ENCODE assay signal across 9 mouse cellular contexts in the genomic region with DNA sequence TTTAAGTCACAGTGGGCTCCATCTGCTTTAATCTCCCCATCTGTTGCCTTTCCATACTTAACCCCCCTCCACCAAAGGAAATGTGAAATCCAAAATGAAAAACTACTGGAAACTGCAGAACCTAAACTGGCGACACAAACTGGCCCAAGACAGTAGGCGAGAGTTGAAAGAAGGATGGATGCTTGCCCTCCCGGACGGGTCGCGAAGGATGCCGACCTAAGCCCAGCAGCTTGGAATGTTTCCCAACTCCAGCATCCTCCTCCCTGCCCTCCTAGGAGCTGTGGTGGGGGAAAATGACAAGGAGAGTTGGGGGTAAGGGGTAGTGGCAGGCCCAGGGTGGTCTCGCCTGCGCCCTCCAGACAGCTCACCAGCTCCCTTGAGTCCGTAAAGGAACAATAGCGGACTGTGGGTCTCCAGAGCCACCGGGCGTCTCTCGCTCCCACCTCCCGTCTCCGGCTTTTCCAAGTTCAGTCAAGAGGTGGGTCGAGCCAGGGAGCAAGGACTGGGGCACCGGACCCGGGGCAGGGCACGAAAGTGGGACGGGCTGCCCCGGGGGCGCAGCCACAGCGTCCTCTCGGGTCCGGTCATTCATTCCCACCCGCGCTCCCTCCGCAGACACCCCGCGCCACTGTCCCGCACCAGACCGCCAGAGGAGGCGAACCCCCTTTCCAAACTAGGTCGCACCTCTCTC. TPM values are rescaled to one million over a fixed set of nuclear protein-coding genes. Genes with fewer than 3 reads are reported as not detected.
DNase-seq lines count a peak whose midpoint lies in the region; ATAC-seq and TF ChIP-seq lines count a peak whose summit lies in the region.
"Had no signal": no experiment of that assay in that cellular context is flagged by ENCODE, and none has a peak within 500 bp of the region (broad histone marks: within the 10 kb centered on the region; RNA-seq: fewer than 3 reads in every experiment).

No protein-coding gene starts in this region.

- peak overlapping the region; percentile 86 for H3K4me3 ChIP-seq in forebrain, embryonic 11.5 days (ENCODE audit: low read depth, low read length)
- peak overlapping the region; percentile 77 for H3K4me3 ChIP-seq in hindbrain, postnatal 0 days (ENCODE audit: low read length)
- H3K4me3 ChIP-seq in liver, postnatal 0 days (ENCODE audit: low read depth, low read length): peak overlapping the region; percentile 59
- H3K4me3 ChIP-seq in small intestine, adult 2 months (ENCODE audit: low read depth, low read length): peak overlapping the region; percentile 97

- no peak for TF ChIP-seq EP300 in liver, postnatal 0 days (IDR thresholded peaks at IDR 0.05; ENCODE audit: low read depth)

- peak overlapping the region; percentile 69 for H3K27ac ChIP-seq in forebrain, embryonic 11.5 days (ENCODE audit: low read depth, low read length)
- H3K27ac ChIP-seq in hindbrain, postnatal 0 days: peak overlapping the region; percentile 60
- peak overlapping the region; percentile 85 for H3K27ac ChIP-seq in liver, postnatal 0 days (ENCODE audit: low read depth)
- H3K27ac ChIP-seq in small intestine, adult 2 months (ENCODE audit: insufficient read depth, low read depth, low read length): peak overlapping the region; percentile 5; the same call in 1 of the 2 replicates

- TF ChIP-seq POLR2A in small intestine, adult 2 months (IDR thresholded peaks at IDR 0.05; ENCODE audit: low read depth, low read length): no peak

- H3K9ac ChIP-seq in forebrain, embryonic 11.5 days (ENCODE audit: low read length): peak overlapping the region; percentile 90
- peak overlapping the region; percentile 69 for H3K9ac ChIP-seq in hindbrain, postnatal 0 days (replicated peaks; ENCODE audit: low read length)
- H3K9ac ChIP-seq in liver, postnatal 0 days (replicated peaks): peak overlapping the region; percentile 64

- under 1% methylated on average over 31 of the region's 35 CpGs for WGBS in forebrain, embryonic 11.5 days
- 3% methylated on average over 30 of the region's 35 CpGs for WGBS in hindbrain, postnatal 0 days
- 2% methylated on average over 34 of the region's 35 CpGs for WGBS in liver, postnatal 0 days (ENCODE audit: insufficient replicate concordance)
- WGBS in small intestine, adult 2 months: 3% methylated on average over 34 of the region's 35 CpGs

- ATAC-seq in forebrain, embryonic 11.5 days (replicated peaks; ENCODE audit: low FRiP score): peak; percentile 58
- peak; percentile 43 for ATAC-seq in hindbrain, postnatal 0 days
- ATAC-seq in liver, postnatal 0 days: no peak

- no peaks in the 10 kb centered on the region for H3K27me3 ChIP-seq in forebrain, embryonic 11.5 days (ENCODE audit: control insufficient read depth, insufficient read depth, low read length)
- H3K27me3 ChIP-seq in hindbrain, postnatal 0 days (ENCODE audit: insufficient read depth, low read length): no peaks in the 10 kb centered on the region
- H3K27me3 ChIP-seq in liver, postnatal 0 days (ENCODE audit: insufficient read depth, low read length): no peaks in the 10 kb centered on the region
- H3K27me3 ChIP-seq in small intestine, adult 2 months (ENCODE audit: control insufficient read depth, insufficient read depth, low read length): 0 out of 2 replicates have a peak, but pooled peaks cover 6% of the 10 kb centered on the region

- peaks cover 2% of the 10 kb centered on the region; the same call in 1 of the 2 replicates for H3K4me1 ChIP-seq in forebrain, embryonic 11.5 days (replicated peaks; ENCODE audit: control insufficient read depth, insufficient read depth, low read length)
- H3K4me1 ChIP-seq in hindbrain, postnatal 0 days (ENCODE audit: insufficient read depth, low read length): peaks cover 12% of the 10 kb centered on the region; the same call in 1 of the 2 replicates
- 0 out of 2 replicates have a peak, but pooled peaks cover 2% of the 10 kb centered on the region for H3K4me1 ChIP-seq in liver, postnatal 0 days (ENCODE audit: insufficient read depth)
- H3K4me1 ChIP-seq in small intestine, adult 2 months (ENCODE audit: control insufficient read depth, insufficient read depth, insufficient read length, low read length): peaks cover 5% of the 10 kb centered on the region; the same call in 1 of the 2 replicates

- no peaks in the 10 kb centered on the region; the same call in 1 of the 2 replicates for H3K9me3 ChIP-seq in forebrain, embryonic 11.5 days (ENCODE audit: control insufficient read depth, low read length)
- no peaks in the 10 kb centered on the region for H3K9me3 ChIP-seq in hindbrain, postnatal 0 days (ENCODE audit: low read length)
- H3K9me3 ChIP-seq in liver, postnatal 0 days (ENCODE audit: low read length): no peaks in the 10 kb centered on the region
- H3K9me3 ChIP-seq: G1E had no signal

- H3K4me2 ChIP-seq in forebrain, embryonic 11.5 days (ENCODE audit: low read depth, low read length, severe bottlenecking): peak overlapping the region; percentile 68
- H3K4me2 ChIP-seq in hindbrain, postnatal 0 days (ENCODE audit: low read depth, low read length): peak overlapping the region; percentile 99
- peak overlapping the region; percentile 78 for H3K4me2 ChIP-seq in liver, postnatal 0 days (ENCODE audit: low read depth, low read length)

- DNase-seq in gastrocnemius, postnatal 10 days: peak; percentile 21
- DNase-seq in gastrocnemius, postnatal 25 days: no peak
- DNase-seq in adrenal gland, adult 18-20 months (ENCODE audit: low spot score in 2 of 2): peak; percentile 28 to 41
- peak; percentile 74 for DNase-seq in forebrain, embryonic 11.5 days (ENCODE audit: low spot score)
- no peak for DNase-seq in hindbrain, postnatal 0 days (ENCODE audit: low spot score)
- peak; percentile 19 for DNase-seq in liver, postnatal 0 days
- no peak for DNase-seq in layer of hippocampus, adult 11-12 months (ENCODE audit: low spot score)

- TF ChIP-seq CTCF in hindbrain, postnatal 0 days (IDR thresholded peaks at IDR 0.05; ENCODE audit: low read depth): no peak
- TF ChIP-seq CTCF in liver, postnatal 0 days (IDR thresholded peaks at IDR 0.05; ENCODE audit: low read depth): no peak
- TF ChIP-seq CTCF in small intestine, adult 2 months (IDR thresholded peaks at IDR 0.05; ENCODE audit: extremely low read depth, insufficient read length, insufficient replicate concordance, low read depth, low read length): no peak

- H3K36me3 ChIP-seq in forebrain, embryonic 11.5 days (ENCODE audit: control insufficient read depth, insufficient read depth, low read length): no peaks in the 10 kb centered on the region
- H3K36me3 ChIP-seq in hindbrain, postnatal 0 days (ENCODE audit: insufficient read depth, low read length): no peaks in the 10 kb centered on the region
- no peaks in the 10 kb centered on the region for H3K36me3 ChIP-seq in liver, postnatal 0 days (replicated peaks; ENCODE audit: insufficient read depth, low read length)
- H3K36me3 ChIP-seq in small intestine, adult 2 months (ENCODE audit: control insufficient read depth, insufficient read depth, low read length): no peaks in the 10 kb centered on the region
- H3K36me3 ChIP-seq: G1E had no signal

RNA-seq across cellular contexts. Expression of a gene that starts 0.7 kb away (rescaled TPM):
- 10 to 100 TPM in 1 of 2 experiments, 1 to 10 TPM in 1; 8.2 to 12.8 TPM for total RNA-seq in gastrocnemius, postnatal 10 days (2021)
- 1 to 10 TPM; 2.6 to 3.5 TPM for total RNA-seq in gastrocnemius, postnatal 25 days (2021)
- 10 to 100 TPM; 26.9 to 28.7 TPM for total RNA-seq in adrenal gland, adult 18-20 months (2021)
- polyA plus RNA-seq in forebrain, embryonic 11.5 days (2014; fragmentation: Nextera tagmentation; extraction: Ambion mirVana): 58.2 and 61.5 TPM in 2 replicates
- total RNA-seq in hindbrain, postnatal 0 days (2014; rRNA removed): 9.0 and 11.0 TPM in 2 replicates
- 5.1 and 5.7 TPM in 2 replicates for polyA plus RNA-seq in hindbrain, postnatal 0 days (2015; fragmentation: Nextera tagmentation; extraction: Ambion mirVana)
- polyA plus RNA-seq in liver, postnatal 0 days (2015; fragmentation: Nextera tagmentation; extraction: Ambion mirVana): 4.8 and 5.4 TPM in 2 replicates
- polyA plus RNA-seq in small intestine, adult 2 months (2012; rRNA removed): 0.63 and 2.1 TPM in 2 replicates
- polyA plus RNA-seq: G1E had no signal

Comparison
In these comparisons a context has a peak if more than half of its experiments do, and no peak if none do; other contexts are left out.
1. DNase-seq: peak in gastrocnemius, postnatal 10 days (single experiment), adrenal gland, adult 18-20 months (2 of 2), forebrain, embryonic 11.5 days (single experiment) and liver, postnatal 0 days (single experiment); none in gastrocnemius, postnatal 25 days (single experiment), hindbrain, postnatal 0 days (single experiment) and layer of hippocampus, adult 11-12 months (single experiment).
2. H3K27ac ChIP-seq: peak in every context shown above with its lines; median percentile 85 in liver, postnatal 0 days; 69 in forebrain, embryonic 11.5 days; 60 in hindbrain, postnatal 0 days; 5 in small intestine, adult 2 months.
3. Peak in every context shown above with its lines, with median percentiles within 50 percentile points of each other: H3K4me2 ChIP-seq, H3K4me3 ChIP-seq and H3K9ac ChIP-seq.